Mouse (Mus musculus): ENCODE data around the gene 1700011M02Rik. TPM values are rescaled to one million over a fixed set of nuclear protein-coding genes. Genes with fewer than 3 reads are reported as not detected.

Gene 1700011M02Rik
- not detected in 2 replicates for polyA plus RNA-seq (2012; rRNA removed)

GRCm38 (mm10) chrX:102908587-102908986, at the start of gene 1700011M02Rik, which contains the start of gene Dmrtc1a:
Gene 1700011M02Rik, plus strand, starts transcription at chrX:102908905.
Gene Dmrtc1a, minus strand, starts transcription at chrX:102908687.

GRCm38 (mm10) chrX:102867871-102868270, 40.8 kb upstream of the 1700011M02Rik start, which contains the start of gene 1700031F05Rik:
Gene 1700031F05Rik, minus strand, starts transcription at chrX:102867971.

DNA sequence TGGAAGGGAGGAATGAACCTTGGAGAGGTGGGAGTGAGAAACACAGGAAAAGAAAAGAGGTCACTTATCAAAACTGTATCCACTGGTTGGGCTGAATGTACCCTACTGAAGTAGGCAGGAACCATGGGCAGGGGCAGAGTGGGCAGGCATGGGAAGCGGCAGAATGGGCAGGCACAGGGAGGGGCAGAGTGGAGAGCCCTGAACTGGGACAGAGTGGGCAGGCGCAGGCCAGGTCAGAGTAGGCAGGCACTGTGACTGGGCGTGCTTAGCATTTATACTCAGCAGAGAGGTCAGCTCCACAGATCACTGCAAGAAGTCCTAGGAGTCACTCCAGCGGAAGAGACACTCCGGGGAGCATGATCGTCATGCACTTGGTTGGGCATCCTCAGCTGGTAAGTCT, 19.4 kb downstream of the 1700011M02Rik start, which contains the start of gene 1700018G05Rik:
TSS of gene 1700018G05Rik (plus strand) at position 301 of the 400 bp plus-strand sequence.

Other genes starting within 250 kb of the 1700011M02Rik start
- gene Gm3880, start 221.9 kb upstream of the 1700011M02Rik start, polyA plus RNA-seq (2012; rRNA removed): not detected in 2 replicates
- gene Gm9112, start 201.3 kb upstream of the 1700011M02Rik start, polyA plus RNA-seq (2012; rRNA removed): not detected in 2 replicates
- gene Dmrtc1b, start 201.0 kb upstream of the 1700011M02Rik start, polyA plus RNA-seq (2012; rRNA removed): not detected in 2 replicates
- gene Dmrtc1c1, start 105.9 kb upstream of the 1700011M02Rik start, polyA plus RNA-seq (2012; rRNA removed): not detected in 2 replicates
- not detected in 2 replicates for gene Dmrtc1c2, start 54.3 kb upstream of the 1700011M02Rik start, polyA plus RNA-seq (2012; rRNA removed)
- gene 1700031F05Rik, start 40.9 kb upstream of the 1700011M02Rik start, polyA plus RNA-seq (2012; rRNA removed): not detected in 2 replicates
- not detected in 2 replicates for gene Dmrtc1a, start 218 bp upstream of the 1700011M02Rik start, polyA plus RNA-seq (2012; rRNA removed)
- gene 1700018G05Rik, start 19.5 kb downstream of the 1700011M02Rik start, polyA plus RNA-seq (2012; rRNA removed): not detected in 2 replicates

Measured in liver, embryonic 18 days (tissue).